Mouse (Mus musculus) CH12.LX (cell line): ENCODE data around the gene 1700066M21Rik. TPM values are rescaled to one million over a fixed set of nuclear protein-coding genes. Genes with fewer than 3 reads are reported as not detected.
A peak's percentile ranks its signal among the peaks of the same experiment; 100 is the strongest.

Source experiments
- DNase-seq: peaks from one replicate; pipeline ENCODE4 v3.0.0-alpha.2; 2013; ENCODE audit errors: extremely low read depth
- H3K27ac ChIP-seq: 2 replicates; pipeline ENCODE4 v1.5.1; 2012; ENCODE audit warnings: low read depth, mild to moderate bottlenecking, control low read depth, moderate library complexity; ENCODE audit not compliant: insufficient read depth
- H3K27me3 ChIP-seq: replicated peaks from 2 replicates; pipeline ENCODE3; 2012; ENCODE audit warnings: inconsistent platforms
- H3K36me3 ChIP-seq, 2 experiments: replicated peaks in 1 of 2; 2 replicates each; pipeline versions ENCODE3 to v1.6.1; 2012; ENCODE audit warnings: inconsistent platforms in 1 of 2, low read length in 1 of 2, mild to moderate bottlenecking in 1 of 2, mixed read lengths in 1 of 2, moderate library complexity in 1 of 2; ENCODE audit not compliant: control insufficient read depth in 1 of 2, insufficient read depth in 1 of 2
- H3K4me1 ChIP-seq, 2 experiments: 2 replicates each; pipeline ENCODE4 v1.6.1; 2012; ENCODE audit warnings: inconsistent platforms in 1 of 2, moderate library complexity in 1 of 2; ENCODE audit not compliant: insufficient read depth in 2 of 2, control insufficient read depth in 1 of 2
- H3K4me2 ChIP-seq: 2 replicates; pipeline ENCODE4 v1.6.1; 2012; ENCODE audit warnings: low read depth, mild to moderate bottlenecking, control low read depth; ENCODE audit not compliant: poor library complexity, insufficient read depth, severe bottlenecking
- H3K4me3 ChIP-seq, 3 experiments: fragments of 150-350 bp in 1 of 3; sonication (generic) in 1 of 3; replicated peaks in 1 of 3; 2 replicates each; pipeline versions ENCODE3 to v1.5.1; 2011 to 2012; ENCODE audit warnings: low read depth in 2 of 3, low read length in 2 of 3, mild to moderate bottlenecking in 2 of 3, moderate library complexity in 2 of 3, control low read depth in 1 of 3, improper control_type of control experiment in 1 of 3, inconsistent platforms in 1 of 3, mixed read lengths in 1 of 3; ENCODE audit not compliant: poor library complexity in 1 of 3
- H3K79me2 ChIP-seq: replicated peaks from 2 replicates; pipeline ENCODE4 v1.6.1; 2012; ENCODE audit warnings: mild to moderate bottlenecking, moderate library complexity; ENCODE audit not compliant: control insufficient read depth, poor library complexity, insufficient read depth, severe bottlenecking; ENCODE audit errors: extremely low read depth
- H3K9ac ChIP-seq: 2 replicates; pipeline ENCODE4 v1.6.1; 2012; ENCODE audit warnings: low read depth, mild to moderate bottlenecking, control low read depth, moderate library complexity; ENCODE audit not compliant: insufficient read depth
- H3K9me3 ChIP-seq: replicated peaks from 2 replicates; pipeline ENCODE3; 2012; ENCODE audit warnings: low read length, inconsistent platforms, mixed read lengths
- BHLHE40 ChIP-seq: IDR thresholded peaks from 2 replicates; pipeline ENCODE4 v1.6.1; 2011; ENCODE audit warnings: mild to moderate bottlenecking, low read depth, low read length, improper control_type of control experiment
- CHD1 ChIP-seq: IDR thresholded peaks from 2 replicates; pipeline ENCODE4 v1.6.1; 2012; ENCODE audit warnings: low read depth, low read length, improper control_type of control experiment, inconsistent platforms
- CTCF ChIP-seq, 2 experiments: IDR thresholded peaks in 1 of 2; conservative IDR thresholded peaks in 1 of 2; 2 replicates each; pipeline ENCODE4 v1.5.1; 2011 to 2012; ENCODE audit warnings: low read depth in 2 of 2, low read length in 2 of 2, improper control_type of control experiment in 1 of 2, inconsistent platforms in 1 of 2, mild to moderate bottlenecking in 1 of 2, moderate library complexity in 1 of 2
- E2F4 ChIP-seq: IDR thresholded peaks from 2 replicates; pipeline ENCODE4 v1.6.1; 2011; ENCODE audit warnings: low read depth, low read length, improper control_type of control experiment; ENCODE audit not compliant: insufficient replicate concordance
- ELF1 ChIP-seq: IDR thresholded peaks from 2 replicates; pipeline ENCODE4 v1.6.1; 2014; ENCODE audit warnings: low read depth, mild to moderate bottlenecking, inconsistent platforms, low read length, improper control_type of control experiment
- EP300 ChIP-seq: IDR thresholded peaks from 2 replicates; pipeline ENCODE4 v1.6.1; 2011; ENCODE audit warnings: low read length, improper control_type of control experiment
- ETS1 ChIP-seq: conservative IDR thresholded peaks from 2 replicates; pipeline ENCODE4 v1.6.1; 2012; ENCODE audit warnings: low read depth, mild to moderate bottlenecking, inconsistent platforms, low read length, improper control_type of control experiment, moderate library complexity
- IRF4 ChIP-seq: IDR thresholded peaks from 2 replicates; pipeline ENCODE4 v1.6.1; 2014; ENCODE audit warnings: low read depth, mild to moderate bottlenecking, inconsistent platforms, low read length, improper control_type of control experiment
- KAT2A ChIP-seq: IDR thresholded peaks from 2 replicates; pipeline ENCODE4 v1.6.1; 2012; ENCODE audit warnings: low read length, improper control_type of control experiment, inconsistent platforms; ENCODE audit not compliant: insufficient replicate concordance
- MAX ChIP-seq: IDR thresholded peaks from 2 replicates; pipeline ENCODE4 v1.6.1; 2011; ENCODE audit warnings: low read length, improper control_type of control experiment
- MAZ ChIP-seq: IDR thresholded peaks from 2 replicates; pipeline ENCODE4 v1.6.1; 2012; ENCODE audit warnings: low read depth, mild to moderate bottlenecking, inconsistent platforms, low read length, improper control_type of control experiment, moderate library complexity
- MEF2A ChIP-seq: IDR thresholded peaks from 2 replicates; pipeline ENCODE4 v1.6.1; 2014; ENCODE audit warnings: low read depth, mild to moderate bottlenecking, inconsistent platforms, low read length, improper control_type of control experiment, borderline replicate concordance
- MXI1 ChIP-seq: IDR thresholded peaks from 2 replicates; pipeline ENCODE4 v1.6.1; 2011; ENCODE audit warnings: mild to moderate bottlenecking, low read depth, low read length, improper control_type of control experiment
- NELFE ChIP-seq: IDR thresholded peaks from 2 replicates; pipeline ENCODE4 v1.6.1; 2011; ENCODE audit warnings: low read depth, low read length, improper control_type of control experiment
- POLR2AphosphoS2 ChIP-seq: IDR thresholded peaks from 2 replicates; pipeline ENCODE4 v1.6.1; 2011; ENCODE audit warnings: low read depth, low read length, improper control_type of control experiment
- RCOR1 ChIP-seq: conservative IDR thresholded peaks from 2 replicates; pipeline ENCODE4 v1.6.1; 2012; ENCODE audit warnings: low read depth, mild to moderate bottlenecking, inconsistent platforms, low read length, improper control_type of control experiment
- SMC3 ChIP-seq: IDR thresholded peaks from 2 replicates; pipeline ENCODE4 v1.6.1; 2011; ENCODE audit warnings: low read depth, low read length, improper control_type of control experiment
- TBP ChIP-seq: conservative IDR thresholded peaks from 2 replicates; pipeline ENCODE4 v1.6.1; 2011; ENCODE audit warnings: low read depth, low read length, improper control_type of control experiment
- UBTF ChIP-seq: IDR thresholded peaks from 2 replicates; pipeline ENCODE4 v1.6.1; 2012; ENCODE audit warnings: low read depth, mild to moderate bottlenecking, inconsistent platforms, low read length, improper control_type of control experiment, moderate library complexity
- USF1 ChIP-seq: IDR thresholded peaks from 2 replicates; pipeline ENCODE4 v1.6.1; 2014; ENCODE audit warnings: low read depth, mild to moderate bottlenecking, inconsistent platforms, low read length, improper control_type of control experiment
- ZC3H11A ChIP-seq: IDR thresholded peaks from 2 replicates; pipeline ENCODE4 v1.6.1; 2012; ENCODE audit warnings: low read depth, mild to moderate bottlenecking, inconsistent platforms, low read length, improper control_type of control experiment
- ZKSCAN1 ChIP-seq: IDR thresholded peaks from 2 replicates; pipeline ENCODE4 v1.6.1; 2012; ENCODE audit warnings: low read depth, inconsistent platforms, low read length, improper control_type of control experiment, borderline replicate concordance
- ZMIZ1 ChIP-seq: IDR thresholded peaks from 2 replicates; pipeline ENCODE4 v1.6.1; 2012; ENCODE audit warnings: low read depth, mild to moderate bottlenecking, inconsistent platforms, low read length, improper control_type of control experiment
- ZNF384 ChIP-seq: IDR thresholded peaks from 2 replicates; pipeline ENCODE4 v1.6.1; 2012; ENCODE audit warnings: low read depth, low read length, improper control_type of control experiment, inconsistent platforms
- dilution Hi-C: fragments of 300-500 bp; cut with MboI; formaldehyde crosslinking; loops from 2 replicates; pipeline ENCODE4 v1.14.3; 2020; ENCODE audit warnings: low sequenced_read_pairs; ENCODE audit not compliant: extremely low pct_unique_long_range_greater_than_20kb, extremely low pct_ligation_motif_present
- in situ Hi-C: fragments of 300-500 bp; cut with MboI; formaldehyde crosslinking; loops from 3 replicates; pipeline ENCODE4 v1.14.3; 2019; ENCODE audit warnings: low sequenced_read_pairs, low pct_ligation_motif_present, low pct_unique_long_range_greater_than_20kb, mixed read lengths
- polyA plus RNA-seq: library from polyadenylated mRNA; unstranded; fragments of >175 nt; gene quantifications from 2 replicates; pipeline ENCODE4 v1.2.1, GENCODE M21; 2012; ENCODE audit warnings: low read depth; ENCODE audit not compliant: insufficient read length
- total RNA-seq, 2 experiments: library from RNA; depleted of rRNA; stranded (reverse); fragments of 300-350 nt in 1 of 2; fragments of >200 nt in 1 of 2; gene quantifications; 2 replicates each; pipeline ENCODE4 v1.2.3; 2012 to 2014

1700066M21Rik gene
- total and polyA plus RNA-seq, 3 experiments, result 7.0 to 17.4 (median 8.0) TPM

DNA sequence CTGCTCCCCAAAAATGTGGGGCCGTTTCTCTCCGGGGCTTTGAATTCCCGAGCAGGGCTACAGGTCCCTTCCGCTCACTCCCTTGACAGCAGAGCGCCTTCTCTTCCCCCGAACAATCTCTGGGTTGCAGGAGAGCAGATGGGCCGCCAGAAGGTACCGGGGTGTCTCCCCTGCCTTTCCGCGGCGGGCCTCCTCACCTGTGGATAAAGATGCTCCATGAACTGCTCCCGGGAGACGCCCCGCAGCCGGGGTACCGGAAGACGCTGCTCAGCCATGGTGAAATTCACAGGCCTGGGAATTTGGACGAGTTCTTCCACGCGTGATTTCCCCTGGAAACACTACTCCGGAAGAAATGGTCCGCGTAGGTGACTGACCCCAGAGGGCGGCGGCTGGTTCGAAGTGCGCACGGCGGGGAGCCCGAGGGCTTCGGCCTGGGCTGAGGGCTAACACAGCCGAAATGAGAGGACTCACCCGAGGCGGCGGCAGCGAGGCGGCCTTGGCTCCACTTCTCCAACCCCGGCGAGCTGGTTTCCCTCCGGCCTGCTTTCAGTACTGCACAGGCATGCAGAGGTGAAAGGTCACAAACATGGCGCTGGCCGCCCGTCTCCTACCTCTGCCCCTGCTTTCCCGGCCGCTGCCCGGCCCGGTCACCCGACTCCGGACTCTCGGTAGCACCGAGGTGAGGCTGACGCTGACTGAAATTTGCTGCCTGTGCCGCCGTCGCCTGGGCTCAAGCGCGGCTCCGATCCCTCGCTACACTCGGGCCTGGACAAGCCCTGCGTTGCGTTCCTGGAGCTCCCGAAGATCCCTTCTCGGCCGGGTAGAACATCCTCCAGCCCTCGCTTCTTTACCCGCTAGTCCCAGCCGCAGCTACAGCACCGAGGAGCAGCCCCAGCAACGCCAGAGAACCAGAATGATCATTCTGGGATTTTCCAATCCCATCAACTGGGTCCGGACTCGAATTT is 29.0 kb downstream of the 1700066M21Rik start, which contains the start of the genes Maip1 and Tyw5 (continued):
- TF ChIP-seq MAZ (no peak), UBTF (peak; percentile 91), ZKSCAN1 (no peak), MEF2A (no peak), SMC3 (no peak), CHD1 (no peak), NELFE (peak; percentile 70), TBP (peak; percentile 79; the same call in 1 of the 2 replicates), E2F4 (no peak), ZNF384 (no peak), BHLHE40 (no peak), CTCF (conservative IDR thresholded peaks at IDR 0.05 in 1 of 2, IDR thresholded peaks at IDR 0.05 in 1 of 2; ENCODE audit: low read depth in 2 of 2, low read length in 2 of 2) (no peak), KAT2A (peak; percentile 70; the same call in 1 of the 2 replicates), ZMIZ1 (peak; percentile 56; the same call in 1 of the 2 replicates), ETS1 (peak; percentile 25; the same call in 1 of the 2 replicates), IRF4 (peak; percentile 28; the same call in 1 of the 2 replicates), EP300 (no peak), ZC3H11A (no peak)

DNA sequence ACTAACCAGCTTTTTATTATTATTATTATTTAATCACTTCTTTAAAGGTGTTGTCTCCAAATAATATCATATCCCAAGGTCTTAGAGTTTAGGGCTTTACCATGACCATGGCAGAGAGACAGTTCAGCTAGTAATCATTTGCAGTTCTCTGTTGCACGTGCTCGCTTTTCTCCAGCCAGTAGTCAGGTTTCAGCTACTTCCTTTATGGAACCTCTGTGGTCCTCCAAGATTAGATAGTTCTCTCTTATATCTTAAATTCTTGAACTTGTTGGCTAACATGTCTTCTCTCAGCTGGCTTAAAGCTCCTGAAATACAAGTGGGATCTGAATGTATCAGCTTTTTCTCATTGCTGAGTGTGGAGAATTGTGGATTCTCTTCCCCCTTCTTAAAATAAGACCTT is 31.6 kb downstream of the 1700066M21Rik start:
- Histone ChIP-seq H3K27ac (no peak overlapping the region), H3K4me1 (peaks cover 7 to 30% of the 10 kb centered on the region in 2 experiments; a peak in 3 of 4 replicates), H3K79me2 (peaks cover 32% of the 10 kb centered on the region), H3K36me3 (peaks cover 15 to 41% of the 10 kb centered on the region in 2 experiments), H3K9me3 (no peaks in the 10 kb centered on the region), H3K27me3 (no peaks in the 10 kb centered on the region), H3K4me3 (no peak overlapping the region), H3K4me2 (no peak overlapping the region), H3K9ac (no peak overlapping the region)
- DNase-seq, result no peak
- TF ChIP-seq POLR2AphosphoS2 (no peak), ELF1 (no peak), USF1 (no peak), NELFE (no peak), RCOR1 (no peak), BHLHE40 (no peak), MAX (no peak), MXI1 (no peak)
- dilution Hi-C loops, result no loop called here
- in situ Hi-C loops, result no loop called here
